Mouse (Mus musculus): ENCODE results near the gene Tmem33. TPM values are rescaled to one million over a fixed set of nuclear protein-coding genes. Genes with fewer than 3 reads are reported as not detected.
A peak's percentile ranks its signal among the peaks of the same experiment; 100 is the strongest.

Tmem33 gene
- 10 to 100 TPM; 84.4 to 97.2 TPM for total RNA-seq (2021)

DNA sequence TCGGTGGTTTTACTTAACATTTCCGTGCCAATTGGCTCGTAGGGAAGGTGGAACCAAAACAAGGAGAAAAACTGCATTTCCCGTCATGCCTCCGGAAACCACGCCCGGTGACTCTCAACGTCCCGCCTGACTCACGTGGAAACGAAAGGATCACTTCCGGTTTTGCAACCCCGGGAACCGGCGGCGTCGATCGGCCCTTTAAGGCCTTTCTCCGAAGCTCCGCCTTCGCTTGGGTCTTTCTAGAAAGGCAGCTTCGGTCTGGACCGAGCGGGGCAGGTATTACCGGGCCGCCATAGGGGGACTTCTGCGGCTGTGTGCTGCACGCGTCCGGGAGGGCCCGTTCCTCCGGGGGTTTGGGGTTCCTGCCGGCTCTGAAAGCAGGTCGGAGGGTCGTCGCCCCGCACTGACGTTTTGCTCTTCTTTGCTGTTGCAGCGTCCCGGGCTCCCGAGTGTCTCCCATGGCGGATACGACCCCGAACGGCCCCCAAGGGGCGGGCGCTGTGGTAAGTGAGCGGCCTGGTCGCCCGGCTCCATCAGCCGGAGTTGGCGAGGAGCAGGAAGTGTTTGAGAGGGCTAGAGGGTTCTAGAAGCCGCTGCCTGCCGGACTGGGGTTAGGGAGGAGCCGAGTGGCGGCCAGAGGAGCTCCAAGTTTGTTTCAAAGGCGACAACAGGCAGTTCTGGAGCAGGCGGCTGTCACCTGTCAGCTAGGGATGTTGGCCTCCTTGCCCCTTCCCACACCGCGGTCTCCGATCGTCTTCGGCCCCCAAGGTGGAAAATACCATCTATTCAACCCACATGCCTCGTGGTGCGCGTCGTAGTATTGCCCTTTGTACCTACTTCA is at the start of gene Tmem33:
TSS of gene Tmem33 (plus strand) at position 35 of the 841 bp plus-strand sequence.
- DNase-seq (ENCODE audit: extremely low spot score in 1 of 2, low spot score in 1 of 2): peak; percentile 77 to 82

DNA sequence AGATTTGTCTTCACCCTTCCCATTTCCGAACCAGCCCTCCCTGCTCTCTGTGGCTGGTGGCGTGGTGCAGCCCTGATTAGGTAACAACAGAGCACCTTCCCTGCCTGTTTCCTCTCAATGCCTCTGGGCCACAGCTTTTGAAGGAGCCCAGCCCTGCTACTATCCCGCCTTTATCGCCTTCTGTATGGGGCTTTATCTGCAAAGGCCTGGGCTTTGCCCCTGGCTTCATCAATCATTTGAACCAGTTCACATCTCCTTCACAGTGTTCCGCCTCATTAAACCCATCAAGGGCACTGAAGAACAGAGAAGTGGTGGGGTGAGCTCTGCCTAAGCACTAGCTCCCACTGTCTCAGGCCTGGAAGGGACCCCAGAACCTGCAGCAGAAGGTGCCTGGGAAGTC is 47.2 kb upstream of the Tmem33 start:
- no peak for DNase-seq (ENCODE audit: extremely low spot score in 1 of 2, low spot score in 1 of 2)

DNA sequence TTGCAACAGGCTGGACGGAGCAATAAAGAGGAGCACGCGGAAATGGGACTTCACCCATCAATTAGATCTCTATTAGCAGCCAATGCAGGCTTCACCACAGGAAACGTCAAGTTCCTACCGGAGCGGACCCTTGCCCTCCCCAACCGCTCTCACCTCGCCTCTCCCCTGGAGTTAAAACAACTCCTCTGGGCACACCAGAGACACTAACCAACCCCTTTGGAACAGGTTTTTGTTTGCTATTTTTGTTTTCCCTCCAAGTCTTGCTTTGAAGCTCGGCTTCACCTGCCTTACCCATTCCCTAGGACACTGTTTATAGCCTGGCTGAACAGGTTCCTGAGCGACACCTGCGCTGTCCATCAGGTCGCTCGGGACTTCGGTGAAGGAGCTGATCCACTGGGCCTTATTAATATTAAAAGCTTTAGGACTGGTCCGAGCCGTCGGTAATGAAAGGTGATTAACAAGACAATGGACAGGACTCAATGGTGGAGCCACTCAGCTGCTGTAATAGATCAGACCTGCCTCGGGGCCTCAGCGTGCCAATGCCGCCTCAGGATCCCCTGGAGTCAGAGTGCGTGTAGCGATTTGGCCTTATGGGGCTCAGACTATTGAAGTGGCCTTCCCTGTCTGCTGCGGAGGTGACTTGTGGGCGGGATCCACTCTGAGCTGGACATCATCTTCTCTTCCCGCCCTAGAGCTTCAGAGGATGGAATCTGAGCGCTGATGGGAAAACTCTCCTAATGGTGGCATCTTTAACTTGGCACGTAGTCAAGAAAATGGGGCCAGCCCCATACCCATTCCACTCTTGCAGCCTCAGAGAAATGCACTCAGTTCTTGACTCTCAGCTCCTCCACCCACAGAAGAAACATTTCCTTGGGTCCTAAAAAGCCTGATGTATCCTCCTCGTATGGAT is 45.0 kb upstream of the Tmem33 start:
- DNase-seq (ENCODE audit: extremely low spot score in 1 of 2, low spot score in 1 of 2): no peak

DNA sequence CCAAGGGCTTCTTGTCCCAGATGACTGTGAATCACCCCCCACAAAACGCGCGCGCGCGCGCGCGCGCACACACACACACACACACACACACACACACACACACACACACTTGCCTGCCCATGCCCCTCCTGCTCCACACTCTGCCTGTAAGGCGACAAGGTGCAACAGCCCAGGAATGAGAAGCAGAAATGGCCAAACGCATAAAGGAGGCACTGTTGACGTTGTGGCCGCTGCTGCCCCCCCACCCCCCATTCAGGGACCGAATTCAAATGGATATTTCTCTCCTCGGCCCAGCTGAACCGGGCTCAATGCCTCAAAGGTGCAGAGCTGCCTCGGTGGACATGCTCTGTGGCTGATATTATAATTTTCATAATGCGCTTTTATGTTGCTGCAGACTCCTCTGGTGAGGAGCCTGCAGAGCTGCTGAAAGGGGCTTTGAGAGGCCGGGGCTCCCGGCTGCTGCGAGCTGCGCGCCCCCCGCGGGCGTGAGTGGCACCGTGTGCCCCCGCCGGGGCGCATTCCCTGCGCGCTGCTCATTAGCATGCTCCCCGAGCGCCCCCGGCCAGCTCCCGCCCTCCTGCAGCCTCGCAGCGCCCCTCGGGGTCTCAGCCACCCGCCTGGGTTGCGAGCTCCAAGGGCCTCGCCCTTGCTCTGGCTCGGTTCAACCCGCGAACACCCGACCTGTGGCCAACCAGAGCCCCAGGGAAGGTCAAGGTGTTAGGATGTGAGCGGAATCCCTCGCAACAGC is 44.2 kb upstream of the Tmem33 start:
- no peak for DNase-seq (ENCODE audit: extremely low spot score in 1 of 2, low spot score in 1 of 2)

DNA sequence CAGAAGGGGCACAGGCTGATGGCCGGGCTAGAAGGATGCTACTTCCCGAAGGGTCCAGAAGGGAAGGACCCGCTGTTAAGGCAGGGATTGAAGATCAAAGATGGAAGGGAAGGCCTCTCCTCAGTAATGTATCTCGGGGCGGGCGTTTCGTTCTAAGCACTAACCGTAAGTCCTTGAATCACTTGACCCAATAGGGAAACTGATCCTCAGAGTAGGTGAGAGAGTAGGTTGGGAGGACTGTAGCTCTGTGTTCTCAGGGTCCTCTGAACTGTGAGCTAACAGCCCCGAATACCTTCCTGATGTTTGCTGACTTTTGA is 43.6 kb upstream of the Tmem33 start:
- DNase-seq (ENCODE audit: extremely low spot score in 1 of 2, low spot score in 1 of 2): no peak

DNA sequence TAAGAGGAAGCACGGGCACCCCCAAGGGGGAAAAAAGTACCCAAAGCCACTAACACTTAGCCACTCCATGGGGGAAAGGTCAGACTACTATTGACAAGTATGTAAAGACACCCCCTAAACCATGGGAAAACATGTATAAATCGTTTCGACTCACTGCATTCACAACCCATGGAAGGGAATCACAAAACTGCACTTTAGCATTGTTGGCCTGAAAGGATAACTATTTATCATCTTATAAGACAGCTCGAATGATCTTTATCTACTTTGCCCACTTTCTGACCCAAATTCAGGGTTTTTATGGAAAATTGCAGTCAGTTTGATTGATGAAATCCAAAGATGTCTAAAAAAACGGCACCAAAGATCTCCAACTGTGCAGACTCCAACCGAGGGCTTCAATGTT is 38.5 kb upstream of the Tmem33 start:
- no peak for DNase-seq (ENCODE audit: extremely low spot score in 1 of 2, low spot score in 1 of 2)

DNA sequence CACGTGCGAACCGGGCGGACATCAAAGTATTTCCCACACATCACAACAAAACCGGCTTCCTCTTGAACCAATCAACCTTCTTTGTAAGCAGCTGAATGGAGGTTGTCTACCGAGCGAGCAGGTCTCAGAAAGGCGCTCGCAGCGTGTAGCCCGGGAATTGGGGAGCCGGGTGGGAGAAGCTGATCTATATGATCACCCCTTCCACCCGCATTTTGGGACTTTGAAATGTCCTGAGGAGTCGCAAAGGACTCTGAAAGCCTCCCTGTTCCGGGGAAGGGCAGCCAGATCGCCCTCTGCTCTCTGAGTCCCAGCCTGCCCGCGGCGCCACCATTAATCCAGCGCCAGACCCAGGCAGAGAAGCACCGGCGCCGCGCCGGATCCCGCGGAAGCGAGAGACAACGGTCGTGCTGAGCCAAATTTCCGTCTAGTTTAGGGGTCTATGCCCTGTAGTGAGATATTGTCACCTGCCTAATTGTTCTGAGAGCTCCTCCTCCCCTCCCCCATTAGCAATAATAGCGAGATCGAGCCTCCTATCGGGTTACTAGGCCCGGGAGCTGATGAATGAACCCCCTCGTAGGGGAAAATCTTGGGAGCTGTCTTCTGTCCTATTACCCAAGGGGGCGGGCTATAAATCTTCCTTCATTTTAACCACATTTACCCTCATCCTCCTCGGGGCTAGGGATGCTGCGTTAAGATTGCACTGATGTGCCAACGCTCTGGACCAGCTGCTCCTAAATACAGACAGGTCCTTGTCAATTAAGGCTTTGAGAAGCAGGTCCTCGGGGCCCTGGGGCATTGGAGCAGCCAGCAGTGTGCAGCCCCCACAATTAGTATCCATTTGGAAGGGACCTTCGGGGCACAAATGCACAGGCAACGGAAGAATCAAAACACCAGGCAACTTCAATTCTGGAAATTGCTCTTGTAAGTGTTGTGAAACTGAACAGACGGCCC is 37.6 kb upstream of the Tmem33 start:
- DNase-seq (ENCODE audit: extremely low spot score in 1 of 2, low spot score in 1 of 2): no peak

DNA sequence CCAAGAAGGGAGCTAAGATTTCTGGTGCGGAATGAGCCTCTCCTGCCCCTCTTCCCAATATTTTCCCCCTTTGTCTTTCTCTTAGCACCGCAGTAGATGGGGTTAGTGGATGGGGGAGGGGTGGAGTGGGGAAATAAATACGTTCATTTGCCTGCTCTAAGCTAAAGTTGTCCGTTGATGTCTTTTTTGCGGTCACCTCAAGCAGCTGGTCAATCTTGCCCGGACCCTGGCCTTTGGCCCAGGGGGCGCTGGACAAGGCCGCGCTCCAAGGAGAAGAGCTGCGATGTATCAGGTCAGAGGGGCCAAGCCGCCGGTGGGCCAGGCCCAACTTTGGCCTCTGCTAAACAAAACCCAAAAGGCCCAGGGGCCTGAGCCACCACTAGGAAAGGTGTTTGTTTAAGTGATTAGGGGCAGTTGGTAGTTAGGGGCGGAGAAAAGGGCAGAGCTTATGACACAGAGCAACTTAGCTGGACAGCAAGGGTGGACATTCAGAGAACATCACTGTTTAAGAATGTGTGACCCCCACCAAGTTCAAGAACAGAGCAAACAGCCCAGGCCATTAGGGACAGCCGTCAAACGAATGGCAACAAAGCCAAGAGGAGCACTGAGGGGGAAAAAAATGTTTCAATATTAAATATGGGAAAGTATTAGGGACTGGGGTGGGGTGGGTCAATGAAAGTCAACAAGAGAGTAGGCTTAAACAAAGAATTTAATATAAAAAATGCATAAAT is 36.8 kb upstream of the Tmem33 start:
- DNase-seq (ENCODE audit: extremely low spot score in 1 of 2, low spot score in 1 of 2): no peak

DNA sequence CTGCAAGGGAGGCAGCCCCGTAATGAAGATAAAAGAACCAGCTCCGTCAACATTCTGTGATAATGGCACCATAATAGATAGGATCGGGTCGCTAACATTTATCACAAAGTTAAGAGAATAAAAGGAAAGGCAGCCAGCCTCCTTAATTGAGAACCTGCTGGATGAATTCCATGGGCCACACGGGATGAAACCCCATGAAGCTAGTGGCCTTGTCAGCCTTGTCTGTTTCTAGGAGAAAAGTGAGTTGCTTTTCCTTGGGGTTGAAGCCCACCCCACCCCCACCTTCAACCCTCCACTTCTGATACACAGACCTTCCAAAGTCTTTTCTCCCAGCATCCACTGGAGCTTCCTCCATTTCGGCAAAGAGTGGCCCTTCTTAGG is 36.3 kb upstream of the Tmem33 start:
- no peak for DNase-seq (ENCODE audit: extremely low spot score in 1 of 2, low spot score in 1 of 2)

DNA sequence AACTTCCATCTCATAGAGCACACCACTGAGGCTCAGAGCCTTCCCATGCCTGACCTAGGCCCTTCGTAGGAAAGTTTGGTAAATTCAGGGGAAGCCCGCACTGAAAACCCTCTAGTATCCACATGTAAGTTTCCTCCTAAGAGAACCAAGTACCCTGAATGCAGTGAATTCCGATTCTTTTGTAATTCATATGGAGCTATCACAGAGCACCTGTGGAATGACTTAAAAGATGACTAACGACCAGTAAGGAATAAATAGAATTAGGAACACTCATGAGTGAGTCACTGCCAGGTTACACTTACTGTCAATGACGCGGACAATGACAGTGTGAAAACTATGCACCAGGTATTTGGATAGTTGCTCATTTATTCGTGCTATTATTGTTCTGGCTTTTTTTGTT is 34.6 kb upstream of the Tmem33 start:
- no peak for DNase-seq (ENCODE audit: extremely low spot score in 1 of 2, low spot score in 1 of 2)

DNA sequence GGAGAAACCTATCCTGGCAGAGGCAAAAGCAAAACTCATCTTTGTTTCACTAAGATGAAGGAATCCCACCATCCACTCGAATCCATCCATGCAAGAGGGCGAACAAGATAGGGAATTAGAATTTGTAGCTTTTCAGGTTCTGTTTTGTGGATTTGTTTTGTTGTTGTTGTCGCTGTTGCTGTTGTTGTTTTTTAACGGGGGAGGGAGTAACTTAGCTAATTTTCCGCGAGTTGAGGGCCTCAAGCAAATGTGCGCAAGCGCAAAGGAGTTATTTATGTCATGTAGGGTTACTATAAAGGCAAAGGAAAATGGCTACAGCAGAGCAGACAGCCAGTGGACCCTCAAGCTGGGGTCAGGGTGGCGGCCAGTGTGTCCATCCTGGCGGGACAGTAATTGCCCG is 33.1 kb upstream of the Tmem33 start:
- no peak for DNase-seq (ENCODE audit: extremely low spot score in 1 of 2, low spot score in 1 of 2)

DNA sequence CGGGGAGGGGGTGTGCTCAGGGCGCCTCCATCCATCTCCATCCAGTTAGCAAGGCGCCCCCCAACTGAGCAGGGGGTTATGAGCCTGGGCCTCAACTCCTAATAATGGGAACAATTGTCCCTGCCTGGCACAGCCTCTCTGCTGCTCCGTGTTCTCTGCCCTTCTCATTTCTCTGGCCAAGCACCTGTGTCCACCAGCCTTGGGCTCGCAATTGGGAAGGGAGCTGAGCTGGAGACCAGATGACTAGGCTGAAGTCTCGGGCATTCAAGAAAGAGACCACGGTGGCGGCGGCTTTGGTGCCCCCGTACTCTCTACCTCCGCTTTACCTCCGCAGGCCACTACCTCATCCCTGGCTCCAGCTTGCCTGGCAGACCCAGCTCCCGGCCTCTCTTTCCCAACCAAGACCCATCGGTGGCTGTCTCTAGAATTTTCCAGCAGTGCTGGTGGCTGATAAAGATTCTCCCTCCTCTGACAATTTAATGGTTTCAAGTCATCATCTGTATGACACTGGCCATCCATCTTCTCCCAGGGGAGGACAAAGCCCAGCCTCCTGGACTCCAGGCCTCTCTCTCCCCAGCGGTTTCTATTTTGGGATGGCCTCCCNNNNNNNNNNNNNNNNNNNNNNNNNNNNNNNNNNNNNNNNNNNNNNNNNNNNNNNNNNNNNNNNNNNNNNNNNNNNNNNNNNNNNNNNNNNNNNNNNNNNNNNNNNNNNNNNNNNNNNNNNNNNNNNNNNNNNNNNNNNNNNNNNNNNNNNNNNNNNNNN is 32.5 kb upstream of the Tmem33 start:
- no peak for DNase-seq (ENCODE audit: extremely low spot score in 1 of 2, low spot score in 1 of 2)

DNA sequence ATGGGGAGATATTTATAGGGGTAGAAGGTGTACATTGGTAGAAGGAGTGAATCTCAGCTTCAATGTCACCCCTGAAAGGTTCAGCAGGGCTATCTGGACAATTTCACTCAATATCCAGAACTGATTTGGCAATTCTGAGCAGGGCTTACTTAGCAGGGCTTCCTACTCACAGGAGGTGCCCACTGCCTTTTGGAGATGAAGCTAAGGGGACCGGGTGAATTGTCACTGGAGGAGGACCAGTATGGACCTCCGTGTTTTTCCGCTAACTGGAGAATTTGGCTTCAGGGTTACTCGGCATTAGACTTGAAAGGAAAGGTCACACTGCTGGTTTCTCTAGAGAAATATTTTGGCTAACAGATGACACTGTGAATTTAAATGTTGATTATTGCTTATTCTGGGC is 25.7 kb upstream of the Tmem33 start:
- DNase-seq (ENCODE audit: extremely low spot score in 1 of 2, low spot score in 1 of 2): no peak

DNA sequence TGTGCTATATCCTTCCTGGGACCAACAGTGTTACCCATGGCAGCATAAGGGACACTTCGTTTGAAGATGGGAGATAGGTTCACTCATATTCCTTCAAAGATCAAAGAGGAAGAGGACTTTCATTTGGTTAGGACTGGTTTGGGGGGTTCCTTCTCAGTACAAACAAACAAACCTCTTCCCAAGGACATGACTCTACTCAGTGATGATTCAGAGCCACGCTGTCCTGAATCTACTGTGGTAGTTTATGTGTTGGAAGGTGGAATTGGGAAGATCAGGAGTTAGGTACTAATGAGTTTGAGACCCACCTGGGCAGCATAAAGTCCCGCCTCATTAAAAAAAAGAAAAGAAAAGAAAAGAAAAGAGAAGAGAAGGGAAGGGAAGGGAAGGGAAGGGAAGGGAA is 24.9 kb upstream of the Tmem33 start:
- DNase-seq (ENCODE audit: extremely low spot score in 1 of 2, low spot score in 1 of 2): no peak

DNA sequence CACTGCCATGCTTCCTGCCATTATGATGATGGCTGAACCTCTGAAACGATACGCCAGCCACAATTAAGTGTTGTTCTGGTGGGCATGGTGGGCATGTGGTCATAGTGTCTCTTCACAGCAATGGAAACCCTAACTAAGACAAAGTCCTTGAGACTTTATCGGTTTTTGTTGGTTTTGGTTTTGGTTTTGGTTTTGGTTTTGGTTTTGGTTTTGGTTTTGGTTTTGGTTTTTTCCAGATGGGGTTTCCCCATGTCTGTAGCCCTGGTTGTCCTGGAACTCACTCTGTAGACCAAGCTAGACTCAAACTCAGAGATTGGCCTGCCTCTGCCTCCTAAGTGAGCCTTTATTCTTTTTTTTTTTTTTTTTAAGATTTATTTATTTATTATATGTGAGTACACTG is 23.8 kb upstream of the Tmem33 start:
- no peak for DNase-seq (ENCODE audit: extremely low spot score in 1 of 2, low spot score in 1 of 2)

DNA sequence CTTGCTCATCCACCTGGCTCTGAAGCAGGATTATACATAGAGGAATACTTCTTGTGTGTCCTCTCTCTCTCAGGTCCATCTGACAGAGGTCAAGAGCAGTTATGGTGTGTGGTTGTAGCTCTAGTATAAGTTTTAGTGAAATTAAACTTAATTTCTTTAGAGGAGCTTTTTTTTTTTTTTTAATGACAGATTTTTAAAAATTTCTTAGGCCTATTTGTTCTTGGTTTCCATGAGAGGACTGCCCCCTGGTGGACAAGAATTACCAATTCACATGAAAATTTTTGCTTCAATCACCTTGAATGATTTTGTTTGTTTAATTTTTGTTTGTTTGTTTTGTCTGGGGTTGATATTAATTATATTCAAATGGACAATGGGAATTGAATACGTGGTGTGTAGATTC is 22.1 kb upstream of the Tmem33 start:
- peak in 1 of 2 experiments; percentile 53 for DNase-seq (ENCODE audit: extremely low spot score in 1 of 2, low spot score in 1 of 2)

DNA sequence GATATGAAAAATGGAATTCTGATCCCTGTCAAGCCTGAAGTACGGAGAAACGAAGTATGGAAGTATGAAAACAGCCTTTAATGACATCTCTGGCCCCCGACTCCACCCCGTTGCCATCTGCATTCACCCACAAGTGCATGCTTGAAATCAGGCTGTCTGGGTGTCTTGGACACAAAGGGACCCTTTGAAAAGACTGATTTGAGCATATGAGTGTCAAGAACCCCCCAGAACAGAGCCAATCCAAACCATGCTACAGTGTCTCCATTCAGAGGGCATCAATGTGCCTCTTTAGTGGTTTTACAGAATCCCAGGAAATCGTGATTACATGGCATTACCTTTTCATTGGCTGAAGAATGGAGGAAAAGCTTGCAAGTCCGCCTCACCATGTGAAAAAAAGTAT is 18.7 kb upstream of the Tmem33 start:
- DNase-seq (ENCODE audit: extremely low spot score in 1 of 2, low spot score in 1 of 2): no peak

DNA sequence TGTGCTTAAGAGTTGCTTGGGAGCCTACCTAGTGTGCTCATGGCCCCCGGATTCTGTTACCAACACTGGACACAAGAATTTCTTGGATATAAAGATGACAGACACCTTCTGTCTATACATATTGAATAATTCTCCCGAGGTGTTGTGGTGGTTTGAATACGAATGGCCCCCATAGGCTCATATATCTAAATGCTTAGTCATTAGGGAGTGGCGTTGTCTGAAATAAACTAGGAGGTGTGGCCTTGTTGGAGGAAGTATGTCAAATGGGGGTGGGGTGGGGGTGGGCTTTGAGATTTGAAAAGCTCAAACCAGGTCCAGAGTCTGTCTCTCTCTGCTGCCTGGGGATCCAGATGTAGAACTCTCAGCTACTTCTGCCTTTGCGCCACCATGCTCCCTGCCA is 17.1 kb upstream of the Tmem33 start:
- DNase-seq (ENCODE audit: extremely low spot score in 1 of 2, low spot score in 1 of 2): no peak

DNA sequence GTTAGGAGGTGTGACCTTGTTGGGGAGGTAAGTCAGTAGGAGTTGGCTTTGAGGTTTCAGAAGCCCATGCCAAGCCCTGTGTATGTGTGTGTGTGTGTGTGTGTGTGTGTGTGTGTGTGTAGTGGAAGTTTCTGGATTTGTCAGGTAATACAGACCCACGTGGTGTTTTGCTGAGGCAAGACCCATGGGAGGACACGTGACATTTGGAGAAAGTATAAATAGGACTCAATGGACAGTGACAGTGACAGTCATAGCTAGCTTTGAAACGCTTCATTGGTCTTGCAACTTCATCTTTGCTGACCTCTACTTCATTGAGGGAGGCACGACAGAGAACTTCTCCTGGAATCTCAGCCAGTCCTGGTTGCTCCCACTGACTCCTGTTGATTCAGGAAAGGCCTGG is 8.1 kb upstream of the Tmem33 start:
- DNase-seq (ENCODE audit: extremely low spot score in 1 of 2, low spot score in 1 of 2): no peak
